Mouse (Mus musculus) cerebellum, adult 2 months (tissue): ENCODE data around the gene Rfx4. TPM values are rescaled to one million over a fixed set of nuclear protein-coding genes. Genes with fewer than 3 reads are reported as not detected.

ENCODE experiments used
- DNase-seq, 2 experiments: peaks; one replicate each; pipeline ENCODE4 v3.0.0; 2021
- H3K27ac ChIP-seq: fragments of 200-500 bp; 2 replicates; pipeline ENCODE4 v1.5.1; 2012; ENCODE audit warnings: low read length, control low read depth, inconsistent platforms; ENCODE audit not compliant: insufficient read depth
- H3K27me3 ChIP-seq: fragments of 200-500 bp; 2 replicates; pipeline ENCODE4 v1.6.1; 2012; ENCODE audit warnings: inconsistent platforms, mild to moderate bottlenecking, low read length, moderate library complexity; ENCODE audit not compliant: control insufficient read depth, insufficient read depth
- H3K4me1 ChIP-seq: fragments of 200-500 bp; 2 replicates; pipeline ENCODE4 v1.6.1; 2011; ENCODE audit warnings: low read length; ENCODE audit not compliant: control insufficient read depth, insufficient read depth
- H3K4me3 ChIP-seq: fragments of 200-500 bp; replicated peaks from 2 replicates; pipeline ENCODE3; 2011; ENCODE audit warnings: mild to moderate bottlenecking, low read depth, low read length, control low read depth; ENCODE audit not compliant: insufficient read depth
- CTCF ChIP-seq: fragments of 200-500 bp; IDR thresholded peaks from 2 replicates; pipeline ENCODE4 v1.5.1; 2011; ENCODE audit warnings: low read depth, mild to moderate bottlenecking, control low read depth, low read length, moderate library complexity, borderline replicate concordance; ENCODE audit not compliant: insufficient read depth
- POLR2A ChIP-seq: fragments of 200-500 bp; IDR thresholded peaks from 2 replicates; pipeline ENCODE4 v1.6.1; 2011; ENCODE audit warnings: low read length, control low read depth, borderline replicate concordance; ENCODE audit not compliant: insufficient read depth
- WGBS: fragments of 180-500 bp; shearing (Covaris S2); methylation state at CpG from one replicate; pipeline ENCODE4 v1.1.7; 2018; 5-methylcytosine and 5-hydroxymethylcytosine counted together
- polyA plus RNA-seq: library from polyadenylated mRNA; depleted of rRNA; stranded (reverse); fragments of >200 nt; gene quantifications from 2 replicates; pipeline ENCODE4 v1.2.3, GENCODE M21; 2012

Gene Rfx4
- polyA plus RNA-seq, 1 experiment = 16.9 TPM

DNA sequence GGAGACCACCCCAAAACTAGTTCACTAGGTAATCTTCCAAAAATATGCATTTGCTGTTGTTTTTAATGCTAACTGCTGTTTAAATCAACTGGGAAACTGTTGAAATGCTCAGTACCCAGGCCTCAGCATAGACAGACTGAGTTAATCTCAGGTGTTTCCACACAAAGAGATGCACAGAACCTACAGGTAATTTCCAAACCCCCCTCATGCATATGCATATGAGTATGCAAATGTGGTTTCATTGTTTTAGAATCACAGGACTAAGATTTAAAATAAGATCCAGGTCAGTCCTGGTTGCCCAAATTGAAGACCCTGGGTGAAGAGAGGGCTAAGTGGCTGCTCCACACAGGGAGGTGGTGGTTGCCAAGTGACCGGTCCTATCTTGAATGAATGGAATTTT, 157.3 kb downstream of the Rfx4 start:
- H3K4me3 ChIP-seq = no peak overlapping the region
- peaks cover 1% of the 10 kb centered on the region; the same call in 1 of the 2 replicates for H3K27me3 ChIP-seq
- H3K27ac ChIP-seq = no peak overlapping the region
- TF ChIP-seq CTCF (no peak), POLR2A (no peak)
- 53% methylated on average over 1 of the region's 1 CpGs for WGBS
- peaks cover 6% of the 10 kb centered on the region for H3K4me1 ChIP-seq
- DNase-seq = no peak

DNA sequence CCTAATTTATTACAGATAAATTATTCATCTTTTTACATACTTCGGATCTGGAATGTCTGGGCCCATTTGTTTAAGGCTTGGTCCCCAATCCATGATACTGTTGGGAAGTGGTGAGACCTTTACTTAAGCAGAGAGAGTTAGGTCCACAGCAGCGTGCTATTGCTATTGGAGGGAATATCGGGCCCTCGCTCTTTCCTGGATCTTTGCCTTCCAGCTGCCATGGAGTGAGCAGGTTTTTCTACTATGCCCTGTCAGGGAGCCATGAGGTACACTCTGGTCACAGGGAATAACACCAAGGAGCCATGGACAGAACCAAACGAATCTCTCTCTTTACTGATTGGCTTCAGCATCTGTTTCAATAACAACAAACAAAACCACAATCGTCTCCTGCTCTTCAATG, 159.6 kb downstream of the Rfx4 start:
- no peak for TF ChIP-seq POLR2A
- no peak overlapping the region for H3K4me3 ChIP-seq
- no peak overlapping the region for H3K27ac ChIP-seq
- no peaks in the 10 kb centered on the region for H3K27me3 ChIP-seq
- 83% methylated on average over 6 of the region's 6 CpGs for WGBS
- no peaks in the 10 kb centered on the region; the same call in 1 of the 2 replicates for H3K4me1 ChIP-seq
- no peak for DNase-seq

DNA sequence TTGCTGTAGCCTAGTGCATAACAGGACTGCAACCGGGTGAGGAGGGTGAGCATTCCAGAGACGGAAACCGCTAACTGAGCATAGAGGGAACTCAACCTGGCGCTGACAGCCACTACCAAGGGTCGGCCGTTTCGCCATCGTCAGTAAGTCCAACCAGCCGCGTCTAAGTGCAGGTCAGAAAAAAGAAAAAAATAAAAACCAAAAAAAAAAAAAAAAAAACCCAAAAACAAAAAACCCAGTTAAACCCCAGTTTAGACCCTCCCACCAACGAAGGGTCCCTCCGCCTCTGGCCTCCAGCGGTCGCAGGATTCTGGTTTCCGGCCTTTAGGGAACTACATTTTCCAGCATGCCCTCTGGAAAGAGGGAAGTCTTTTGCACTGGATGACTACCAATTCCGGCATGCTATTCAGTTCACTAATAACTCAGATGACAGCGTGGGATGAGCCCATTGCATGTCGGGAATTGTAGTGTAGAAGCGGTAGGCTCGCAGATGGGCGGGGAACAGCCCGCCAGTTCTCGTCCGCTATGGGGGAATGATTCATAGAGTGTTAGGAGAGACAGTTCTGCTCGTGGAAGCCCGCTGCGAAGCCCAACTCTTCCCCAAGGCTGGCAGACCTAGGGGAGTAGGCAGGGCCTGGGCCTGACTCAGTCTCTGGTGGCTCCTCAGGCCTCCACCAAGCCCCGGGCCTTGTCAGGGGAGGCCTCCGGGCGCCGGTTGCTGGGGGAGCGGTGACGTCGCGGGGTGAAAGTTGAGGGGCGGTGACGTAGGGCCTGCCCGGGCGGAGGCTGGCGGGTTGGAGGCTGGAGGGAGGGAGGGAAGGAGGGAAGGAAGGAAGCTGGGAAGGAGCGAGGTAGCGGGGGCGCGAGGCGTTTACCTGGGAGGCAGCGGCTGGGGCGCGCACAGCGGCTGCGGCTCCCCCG, 161.2 kb downstream of the Rfx4 start, which contains the start of gene Ric8b:
Gene Ric8b (plus strand): TSS at position 807 of the 921 bp plus-strand sequence.
- peak within 1 kb of the TSS; percentile 95 for H3K27ac ChIP-seq
- WGBS = under 1% methylated on average over 51 of the region's 51 CpGs
- TF ChIP-seq POLR2A = peak; percentile 63; the same call in 1 of the 2 replicates
- no peak for TF ChIP-seq CTCF
- peak within 1 kb of the TSS; percentile 91 for H3K4me3 ChIP-seq
- peak; percentile 98 to 100 for DNase-seq
- H3K4me1 ChIP-seq = no peaks in the 10 kb centered on the region; the same call in 1 of the 2 replicates
- H3K27me3 ChIP-seq = no peaks in the 10 kb centered on the region

DNA sequence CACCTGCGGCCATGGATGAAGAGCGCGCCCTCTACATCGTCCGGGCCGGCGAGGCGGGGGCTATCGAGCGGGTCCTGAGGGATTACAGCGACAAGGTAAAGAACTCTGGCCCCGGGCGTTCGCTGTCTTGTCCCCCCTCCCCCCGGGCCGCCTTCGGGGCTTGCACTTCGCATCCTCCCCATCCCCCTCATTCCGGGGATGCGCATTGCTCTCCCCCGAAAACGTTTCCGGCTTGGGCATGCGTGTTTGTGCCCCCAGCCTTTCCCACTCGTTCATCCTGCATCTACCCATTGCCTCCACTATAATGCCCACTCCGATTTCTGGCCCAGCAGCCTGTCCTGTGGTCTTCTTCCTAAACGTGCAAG, 161.9 kb downstream of the Rfx4 start:
- Histone ChIP-seq H3K27ac (peak overlapping the region; percentile 82), H3K4me3 (peak overlapping the region; percentile 91), H3K4me1 (no peaks in the 10 kb centered on the region; the same call in 1 of the 2 replicates), H3K27me3 (no peaks in the 10 kb centered on the region)
- no peak for DNase-seq
- WGBS = 0% methylated on average over 27 of the region's 27 CpGs
- TF ChIP-seq POLR2A (no peak; the same call in 1 of the 2 replicates), CTCF (no peak)

DNA sequence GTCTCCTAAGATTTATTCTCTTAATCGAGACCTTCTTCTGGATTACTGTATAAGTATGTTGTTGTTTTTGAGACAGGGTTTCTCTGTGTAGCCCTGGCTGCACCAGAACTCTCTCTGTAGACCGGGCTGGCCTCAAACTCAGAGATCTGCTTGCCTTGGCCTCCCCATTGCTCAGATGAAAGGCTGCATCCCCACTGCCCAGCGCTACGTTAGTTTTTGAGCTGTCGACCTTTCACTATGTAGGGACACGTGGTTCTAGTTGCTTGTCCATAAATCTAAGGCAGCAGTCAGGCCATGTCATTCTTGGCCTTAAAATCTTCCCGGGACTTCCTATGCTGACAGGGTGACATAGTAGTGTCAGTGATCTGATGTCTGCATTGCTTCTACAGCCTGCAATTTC, 170.5 kb downstream of the Rfx4 start:
- peaks cover 4% of the 10 kb centered on the region; the same call in 1 of the 2 replicates for H3K4me1 ChIP-seq
- H3K27ac ChIP-seq = no peak overlapping the region
- WGBS = 85% methylated on average over 7 of the region's 7 CpGs
- TF ChIP-seq CTCF (no peak), POLR2A (no peak)
- H3K4me3 ChIP-seq = no peak overlapping the region
- no peak for DNase-seq
- no peaks in the 10 kb centered on the region for H3K27me3 ChIP-seq

DNA sequence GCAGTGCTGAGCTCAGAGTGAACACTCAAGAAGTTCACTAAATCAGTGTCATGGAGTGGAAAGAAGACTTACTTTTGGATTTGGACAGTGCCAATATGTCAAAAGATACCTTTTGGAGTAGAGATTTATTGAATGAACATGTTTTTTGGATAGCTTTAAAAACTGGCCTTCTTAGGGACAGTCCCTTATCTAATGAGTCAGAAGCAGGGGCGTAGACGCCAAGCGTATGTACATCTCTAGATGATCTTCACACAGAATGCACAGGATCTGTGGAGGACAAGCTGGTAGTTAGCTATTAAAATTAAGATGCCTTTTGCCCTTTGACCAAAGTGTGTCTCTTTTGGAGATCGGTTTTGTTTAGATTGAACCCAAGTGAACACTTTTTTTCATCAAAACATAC, 171.0 kb downstream of the Rfx4 start:
- Histone ChIP-seq H3K27ac (no peak overlapping the region), H3K4me1 (peaks cover 6% of the 10 kb centered on the region; the same call in 1 of the 2 replicates), H3K27me3 (no peaks in the 10 kb centered on the region), H3K4me3 (no peak overlapping the region)
- 95% methylated on average over 4 of the region's 4 CpGs for WGBS
- DNase-seq = no peak
- no peak for TF ChIP-seq POLR2A
- TF ChIP-seq CTCF = no peak

DNA sequence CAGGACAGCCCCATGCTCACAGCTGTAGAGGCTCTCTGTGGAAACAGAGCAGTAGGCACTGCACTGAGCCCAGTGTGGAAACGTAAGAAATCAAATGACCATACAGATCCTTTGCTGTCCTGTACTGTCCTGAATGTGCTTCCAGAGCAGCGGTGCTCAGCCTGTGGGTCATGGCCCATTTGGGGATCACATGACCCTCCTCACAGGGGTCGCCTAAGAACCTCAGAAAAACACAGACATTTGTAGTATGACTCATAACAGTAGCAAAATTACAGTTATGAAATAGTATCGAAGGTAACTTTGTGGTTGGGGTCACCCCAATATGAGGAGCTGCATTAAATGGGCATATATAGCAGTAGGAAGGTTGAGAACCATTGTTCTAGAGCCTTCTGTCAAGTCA, 172.6 kb downstream of the Rfx4 start:
- TF ChIP-seq CTCF (no peak), POLR2A (no peak)

More for the DNA sequence above, 172.6 kb downstream of the Rfx4 start:
- 83% methylated on average over 4 of the region's 4 CpGs for WGBS
- Histone ChIP-seq H3K27ac (no peak overlapping the region), H3K27me3 (no peaks in the 10 kb centered on the region), H3K4me3 (no peak overlapping the region), H3K4me1 (peaks cover 7% of the 10 kb centered on the region; the same call in 1 of the 2 replicates)
- DNase-seq = no peak
